Comparison of ENCODE assay signal across 10 mouse cellular contexts in genomic region chr6:48684319-48684718, GRCm38 (mm10). TPM values are rescaled to one million over a fixed set of nuclear protein-coding genes. Genes with fewer than 3 reads are reported as not detected.
DNase-seq lines count a peak whose midpoint lies in the region; ATAC-seq and TF ChIP-seq lines count a peak whose summit lies in the region.
"Had no signal": no experiment of that assay in that cellular context is flagged by ENCODE, and none has a peak within 500 bp of the region (broad histone marks: within the 10 kb centered on the region; RNA-seq: fewer than 3 reads in every experiment).

Gene Gimap4 (plus strand): TSS chr6:48684549.

- H3K27me3 ChIP-seq in kidney, postnatal 0 days (ENCODE audit: insufficient read depth, low read length), result no peaks in the 10 kb centered on the region
- H3K27me3 ChIP-seq: hindbrain, embryonic 15.5 days had no signal

- H3K36me3 ChIP-seq in kidney, postnatal 0 days (ENCODE audit: insufficient read depth, low read length), result no peaks in the 10 kb centered on the region
- H3K36me3 ChIP-seq: hindbrain, embryonic 15.5 days had no signal

- H3K4me2 ChIP-seq in kidney, postnatal 0 days (ENCODE audit: low read length), result peak within 1 kb of the TSS; percentile 35
- H3K4me2 ChIP-seq: hindbrain, embryonic 15.5 days had no signal

- no peaks in the 10 kb centered on the region for H3K9me3 ChIP-seq in kidney, postnatal 0 days (replicated peaks; ENCODE audit: low read length)
- H3K9me3 ChIP-seq: hindbrain, embryonic 15.5 days had no signal

- H3K9ac ChIP-seq in kidney, postnatal 0 days (ENCODE audit: low read depth, low read length), result 0 out of 2 replicates have a peak within 1 kb of the TSS, but pooled peaks have one; percentile 14
- H3K9ac ChIP-seq: hindbrain, embryonic 15.5 days had no signal

- 50% methylated on average over 5 of the region's 5 CpGs for WGBS in kidney, postnatal 0 days

- intact Hi-C loops in heart, postnatal 36 days (cut with DNase I), result loop anchor here (2.0 kb wide), 1 partner anchor 62 kb away; the partner anchor contains the start of gene Gimap5
- intact Hi-C loops in left cerebral cortex, postnatal 10 days (cut with DNase I), result no loop called here

- H3K4me1 ChIP-seq in kidney, postnatal 0 days (replicated peaks; ENCODE audit: insufficient read depth, low read length), result no peaks in the 10 kb centered on the region
- H3K4me1 ChIP-seq: hindbrain, embryonic 15.5 days had no signal

- peak within 1 kb of the TSS; percentile 9; the same call in 1 of the 2 replicates for H3K4me3 ChIP-seq in kidney, postnatal 0 days (replicated peaks; ENCODE audit: low read depth, low read length)
- H3K4me3 ChIP-seq: hindbrain, embryonic 15.5 days had no signal

- peak within 1 kb of the TSS; percentile 56 for H3K27ac ChIP-seq in kidney, postnatal 0 days
- H3K27ac ChIP-seq: hindbrain, embryonic 15.5 days had no signal

- no peak for ATAC-seq in kidney, postnatal 0 days (replicated peaks; ENCODE audit: low FRiP score, low read depth)
- 0 out of 2 replicates have a peak, but pooled peaks have one; percentile 23 for ATAC-seq in megakaryocyte progenitor cell, adult 5-6 weeks (replicated peaks; ENCODE audit: poor library complexity)

- no peak for DNase-seq in kidney, postnatal 0 days (ENCODE audit: low spot score)
- no peak for DNase-seq in kidney, adult 18-20 months
- no peak for DNase-seq in adrenal gland, postnatal 36 days
- no peak for DNase-seq in heart, postnatal 36 days
- DNase-seq in left cerebral cortex, postnatal 10 days (ENCODE audit: extremely low spot score in 1 of 2, low spot score in 2 of 2), result no peak
- no peak for DNase-seq in urinary bladder, postnatal 25 days (ENCODE audit: low spot score)
- no peak for DNase-seq in yolk sac, embryonic 10.5 days (ENCODE audit: low spot score)
- DNase-seq: cerebellum, adult 9-10 months had no signal

- no peak for TF ChIP-seq CTCF in kidney, postnatal 0 days (IDR thresholded peaks at IDR 0.05; ENCODE audit: low read depth)

RNA-seq across cellular contexts. Expression of gene Gimap4, which starts in this region (rescaled TPM):
- 71.3 and 75.4 TPM in 2 replicates for polyA plus RNA-seq in kidney, postnatal 0 days (2015; fragmentation: Nextera tagmentation; extraction: Ambion mirVana)
- total RNA-seq in adrenal gland, postnatal 36 days (2021), result 10 to 100 TPM; 41.2 to 60.8 TPM
- total RNA-seq in heart, postnatal 36 days (2021), result 10 to 100 TPM; 23.6 to 30.4 TPM
- total RNA-seq in megakaryocyte progenitor cell, adult 5-6 weeks (2015), result 0.39 and 1.7 TPM in 2 replicates
- total RNA-seq in megakaryocyte progenitor cell, adult 5-6 weeks (2017), result 2.9 and 3.1 TPM in 2 replicates
- total RNA-seq in left cerebral cortex, postnatal 10 days (2021), result under 1 TPM; 0.55 to 0.66 TPM

Comparison
In these comparisons a context has a peak if more than half of its experiments do, and no peak if none do; other contexts are left out.
1. RNA of gene Gimap4 (total RNA-seq): 41.2 to 60.8 TPM in adrenal gland, postnatal 36 days and 23.6 to 30.4 TPM in heart, postnatal 36 days; 0.39 to 3.1 TPM in megakaryocyte progenitor cell, adult 5-6 weeks and 0.55 to 0.66 TPM in left cerebral cortex, postnatal 10 days; every median in the first group is over 4 times any median in the second.